1 mouse cellular context compared by ENCODE assay signal in the genomic region with DNA sequence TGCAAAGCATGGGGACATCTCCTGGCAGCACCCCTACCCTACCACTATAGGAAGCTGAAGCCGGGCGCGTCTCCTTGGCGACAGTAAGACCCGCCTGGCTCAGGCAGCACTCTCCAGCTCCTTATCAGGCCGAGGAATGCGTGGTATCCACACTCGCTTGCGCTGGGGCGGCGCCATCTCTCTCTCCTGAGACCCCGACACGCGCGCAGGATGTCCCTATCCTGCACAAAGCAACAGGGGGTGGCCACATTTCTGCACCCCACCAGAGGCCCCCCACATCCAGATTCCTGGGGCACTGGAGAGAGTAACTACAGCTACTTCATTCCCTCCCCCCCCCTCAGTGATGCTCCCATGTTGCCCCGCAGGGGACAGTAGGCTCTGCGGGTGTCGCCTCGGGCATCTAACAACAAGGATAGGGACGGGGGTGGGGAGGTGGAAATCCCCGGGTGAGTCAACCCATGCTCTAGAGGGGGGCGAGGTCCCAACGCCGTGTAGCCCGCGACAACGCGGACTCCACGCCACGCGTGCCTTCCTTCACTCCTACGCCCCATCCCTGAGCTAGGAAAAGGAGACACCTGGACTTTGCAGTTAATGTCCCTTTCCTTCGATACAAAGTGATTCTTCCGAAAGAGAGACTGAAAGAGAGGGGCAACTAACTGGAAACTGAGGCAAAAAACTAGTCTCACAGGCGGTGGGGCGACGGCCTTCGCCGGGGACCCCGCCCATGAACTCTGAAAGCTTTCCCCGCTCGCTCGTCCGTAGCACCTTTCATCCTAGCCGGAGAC.
TF ChIP-seq lines count a peak whose summit lies in the region.

No protein-coding gene starts in this region.

TF ChIP-seq in MEL, 35 proteins besides CTCF, POLR2A, EP300 and RAD21:
- TF ChIP-seq ETS1 (IDR thresholded peaks at IDR 0.05; ENCODE audit: low read depth, low read length): peak; percentile 53; the same call in 1 of the 2 replicates
- peak; percentile 4; the same call in 1 of the 2 replicates for TF ChIP-seq RCOR1 (IDR thresholded peaks at IDR 0.05; ENCODE audit: low read depth, low read length)
- TF ChIP-seq TCF12 (IDR thresholded peaks at IDR 0.05; ENCODE audit: low read depth, low read length): 0 out of 2 replicates have a peak, but pooled peaks have one; percentile 42
- TF ChIP-seq MAX (IDR thresholded peaks at IDR 0.05; ENCODE audit: low read length): peak; percentile 67
- no peak for TF ChIP-seq USF2 (IDR thresholded peaks at IDR 0.05; ENCODE audit: borderline replicate concordance in 1 of 2, insufficient read depth in 1 of 2, low read depth in 1 of 2, low read length in 2 of 2)
- no peak for TF ChIP-seq POLR2AphosphoS2 (IDR thresholded peaks at IDR 0.05; ENCODE audit: low read length)
- no peak for TF ChIP-seq BHLHE40 (IDR thresholded peaks at IDR 0.05; ENCODE audit: borderline replicate concordance, low read depth, low read length)
- TF ChIP-seq NRF1 (IDR thresholded peaks at IDR 0.05; ENCODE audit: insufficient read depth, low read depth, low read length, poor library complexity, severe bottlenecking): peak; percentile 51
- no peak for TF ChIP-seq USF1 (IDR thresholded peaks at IDR 0.05; ENCODE audit: low read depth, low read length)
- TF ChIP-seq KAT2A (conservative IDR thresholded peaks at IDR 0.05; ENCODE audit: low read depth, low read length): no peak
- TF ChIP-seq POLR2AphosphoS5 (IDR thresholded peaks at IDR 0.05; ENCODE audit: borderline replicate concordance, low read depth, low read length): no peak
- 0 out of 2 replicates have a peak, but pooled peaks have one; percentile 30 for TF ChIP-seq NELFE (IDR thresholded peaks at IDR 0.05; ENCODE audit: low read depth, low read length)
- TF ChIP-seq MEF2A (IDR thresholded peaks at IDR 0.05; ENCODE audit: extremely low read depth, insufficient replicate concordance, low read depth, low read length, poor library complexity, severe bottlenecking): no peak
- TF ChIP-seq ZMIZ1 (IDR thresholded peaks at IDR 0.05; ENCODE audit: low read depth, low read length): no peak
- TF ChIP-seq MAFK (IDR thresholded peaks at IDR 0.05; ENCODE audit: borderline replicate concordance, low read depth, low read length): no peak
- TF ChIP-seq SMC3 (IDR thresholded peaks at IDR 0.05; ENCODE audit: low read depth, low read length): 0 out of 2 replicates have a peak, but pooled peaks have one; percentile 1
- peak; percentile 68; the same call in 1 of the 2 replicates for TF ChIP-seq MYC (IDR thresholded peaks at IDR 0.05; ENCODE audit: low read depth, low read length)
- no peak; the same call in 1 of the 2 replicates for TF ChIP-seq CHD2 (IDR thresholded peaks at IDR 0.05; ENCODE audit: low read length)
- no peak for TF ChIP-seq E2F4 (IDR thresholded peaks at IDR 0.05; ENCODE audit: borderline replicate concordance, low read depth, low read length)
- peak; percentile 70 for TF ChIP-seq SIN3A (IDR thresholded peaks at IDR 0.05; ENCODE audit: low read length)
- no peak for TF ChIP-seq GABPA (IDR thresholded peaks at IDR 0.05; ENCODE audit: low read depth, low read length)
- peak; percentile 27; the same call in 1 of the 2 replicates for TF ChIP-seq TBP (IDR thresholded peaks at IDR 0.05; ENCODE audit: low read depth, low read length)
- TF ChIP-seq ZC3H11A (IDR thresholded peaks at IDR 0.05; ENCODE audit: low read depth, low read length): no peak
- TF ChIP-seq HCFC1 (IDR thresholded peaks at IDR 0.05; ENCODE audit: low read depth, low read length): peak; percentile 64
- 0 out of 2 replicates have a peak, but pooled peaks have one; percentile 42 for TF ChIP-seq MAZ (IDR thresholded peaks at IDR 0.05; ENCODE audit: low read depth, low read length)
- no peak for TF ChIP-seq ZNF384 (IDR thresholded peaks at IDR 0.05; ENCODE audit: low read depth, low read length)
- no peak for TF ChIP-seq JUND (IDR thresholded peaks at IDR 0.05; ENCODE audit: low read depth, low read length)
- peak; percentile 52; the same call in 1 of the 2 replicates for TF ChIP-seq ELF1 (IDR thresholded peaks at IDR 0.05; ENCODE audit: low read depth, low read length)
- TF ChIP-seq MYB (IDR thresholded peaks at IDR 0.05; ENCODE audit: low read depth, low read length): no peak
- TF ChIP-seq TAL1 (IDR thresholded peaks at IDR 0.05; ENCODE audit: low read length): no peak; the same call in 1 of the 2 replicates
- peak; percentile 86 for TF ChIP-seq MXI1 (IDR thresholded peaks at IDR 0.05; ENCODE audit: low read depth, low read length)
- peak; percentile 92; the same call in 1 of the 2 replicates for TF ChIP-seq UBTF (IDR thresholded peaks at IDR 0.05; ENCODE audit: borderline replicate concordance, insufficient read depth, low read depth, low read length)
- TF ChIP-seq GATA1 (IDR thresholded peaks at IDR 0.05; ENCODE audit: low read depth, low read length): peak; percentile 83
- TF ChIP-seq CHD1 (IDR thresholded peaks at IDR 0.05; ENCODE audit: low read depth, low read length): peak; percentile 73; the same call in 1 of the 2 replicates
- TF ChIP-seq ZKSCAN1 (IDR thresholded peaks at IDR 0.05; ENCODE audit: low read depth, low read length): no peak
